Mouse (Mus musculus) neural tube, embryonic 10.5 days (tissue): Measurements from ENCODE around the gene Gm21188.
"Not testable (repeated sequence)": the region's sequence is repeated elsewhere in the genome, so short reads cannot be mapped to it uniquely, and the experiment has no call there.

Experiments used
- DNase-seq: peaks from one replicate; pipeline ENCODE4 v3.0.0-alpha.2; 2017; ENCODE audit warnings: low spot score; ENCODE audit errors: extremely low spot score

Gm21188 gene

GRCm38 (mm10) chr13:120026911-120027310 is 25.1 kb downstream of the Gm21188 start, which contains the start of gene Gm36079:
Gene Gm36079 (minus strand): TSS chr13:120027011.
- not testable (repeated sequence) for DNase-seq

- not testable (repeated sequence) for DNase-seq
Observed at GRCm38 (mm10) chr13:120026373-120026772, 25.6 kb downstream of the Gm21188 start.

- DNase-seq, result peak; percentile 12
Observed at GRCm38 (mm10) chr13:120025576-120025975, 26.4 kb downstream of the Gm21188 start.

GRCm38 (mm10) chr13:120025004-120025403 is 27.0 kb downstream of the Gm21188 start:
- peak; percentile 13 for DNase-seq

GRCm38 (mm10) chr13:120024581-120024980 is 27.4 kb downstream of the Gm21188 start:
- DNase-seq, result peak; percentile 13

- DNase-seq, result not testable (repeated sequence)
Observed at GRCm38 (mm10) chr13:120021477-120021876, 30.5 kb downstream of the Gm21188 start.

GRCm38 (mm10) chr13:120015348-120016007 is 36.5 kb downstream of the Gm21188 start:
- not testable (repeated sequence) for DNase-seq

GRCm38 (mm10) chr13:120013962-120014361 is 38.0 kb downstream of the Gm21188 start:
- DNase-seq, result not testable (repeated sequence)

GRCm38 (mm10) chr13:120013544-120013943 is 38.5 kb downstream of the Gm21188 start:
- not testable (repeated sequence) for DNase-seq

GRCm38 (mm10) chr13:120010068-120010467 is 41.9 kb downstream of the Gm21188 start:
- DNase-seq, result not testable (repeated sequence)

- DNase-seq, result not testable (repeated sequence)
Observed at GRCm38 (mm10) chr13:119999215-119999614, 52.8 kb downstream of the Gm21188 start.

GRCm38 (mm10) chr13:119998442-119999086 is 53.4 kb downstream of the Gm21188 start:
- not testable (repeated sequence) for DNase-seq

- not testable (repeated sequence) for DNase-seq
Observed at GRCm38 (mm10) chr13:119991917-119992496, 60.0 kb downstream of the Gm21188 start.

GRCm38 (mm10) chr13:119991264-119991663 is 60.7 kb downstream of the Gm21188 start:
- DNase-seq, result not testable (repeated sequence)
